Comparison of ENCODE assay signal across 23 mouse cellular contexts in the genomic region with DNA sequence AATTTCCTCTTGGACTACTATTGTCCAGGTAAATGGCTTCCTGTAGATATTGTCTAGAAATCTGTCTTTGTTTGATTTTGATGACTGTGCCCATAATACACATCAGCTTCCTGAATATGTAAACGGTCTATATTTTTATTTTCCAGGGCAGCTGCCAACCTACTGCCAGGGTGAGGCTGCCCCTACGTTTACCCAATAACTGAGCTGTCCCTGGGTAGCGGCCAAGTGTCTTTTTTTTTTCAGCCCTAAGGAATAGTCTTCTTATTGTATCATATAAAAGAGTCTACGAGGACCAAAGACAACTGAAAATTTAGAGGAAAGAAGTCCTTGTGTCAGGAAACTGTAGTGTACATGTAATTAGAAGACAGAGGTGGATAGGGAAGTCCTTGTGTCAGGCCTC.
"Had no signal": no experiment of that assay in that cellular context is flagged by ENCODE, and none has a peak within 500 bp of the region (broad histone marks: within the 10 kb centered on the region; RNA-seq: fewer than 3 reads in every experiment).

No protein-coding gene starts in this region.

- H3K4me3 ChIP-seq: heart, adult 2 months; heart, embryonic 13.5 days; heart, embryonic 15.5 days; hindbrain, embryonic 13.5 days; hindbrain, embryonic 15.5 days; kidney, embryonic 15.5 days; layer of hippocampus, adult 2 months; left cerebral cortex, adult 2 months; limb, embryonic 10.5 days; limb, embryonic 12.5 days had no signal

- DNase-seq: gastrocnemius, postnatal 14 days; gastrocnemius, postnatal 36 days; heart, adult 11 months; heart, adult 2 months; heart, postnatal 14 days; heart, postnatal 36 days; kidney, adult 11 months; kidney, adult 2 months; kidney, adult 9 months; kidney, postnatal 14 days; kidney, postnatal 36 days; liver had no signal

- H3K27me3 ChIP-seq: heart, embryonic 13.5 days; heart, embryonic 15.5 days; hindbrain, embryonic 13.5 days; hindbrain, embryonic 15.5 days; kidney, embryonic 15.5 days; limb, embryonic 12.5 days had no signal

- H3K4me1 ChIP-seq: heart, embryonic 13.5 days; hindbrain, embryonic 13.5 days; hindbrain, embryonic 15.5 days; kidney, embryonic 15.5 days; limb, embryonic 10.5 days; limb, embryonic 12.5 days had no signal

- H3K36me3 ChIP-seq: heart, embryonic 13.5 days; heart, embryonic 15.5 days; hindbrain, embryonic 13.5 days; hindbrain, embryonic 15.5 days; kidney, embryonic 15.5 days; limb, embryonic 10.5 days; limb, embryonic 12.5 days had no signal

- H3K27ac ChIP-seq: heart, adult 2 months; heart, embryonic 13.5 days; heart, embryonic 15.5 days; hindbrain, embryonic 13.5 days; hindbrain, embryonic 15.5 days; hindbrain, postnatal 0 days; kidney, embryonic 15.5 days; kidney, postnatal 0 days; layer of hippocampus, adult 2 months; left cerebral cortex, adult 2 months; limb, embryonic 10.5 days; limb, embryonic 12.5 days had no signal
